ENCODE assay signal across 8 mouse cellular contexts in the genomic region with DNA sequence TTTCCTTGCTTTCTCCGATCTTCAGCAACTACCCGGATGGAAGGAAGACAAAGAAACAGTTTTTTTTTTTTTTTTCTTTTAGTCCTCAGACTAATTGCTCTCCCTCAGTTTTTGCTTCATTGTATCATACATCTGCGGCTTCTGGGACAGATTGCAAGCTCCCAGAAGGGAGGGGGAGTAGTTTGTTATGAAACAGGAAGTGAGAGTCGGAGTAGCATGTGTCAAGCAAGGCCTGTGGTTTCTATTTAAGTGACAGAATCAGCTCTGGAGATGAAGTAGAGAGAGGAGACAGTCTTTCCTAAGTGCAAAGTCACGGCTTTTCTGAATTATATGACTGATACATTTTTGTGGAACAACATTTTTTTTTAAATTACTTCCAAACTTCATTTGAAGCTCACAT.
DNase-seq lines count a peak whose midpoint lies in the region; ATAC-seq and TF ChIP-seq lines count a peak whose summit lies in the region.

No protein-coding gene starts in this region.

- no peak for TF ChIP-seq RAD21 in MEL (IDR thresholded peaks at IDR 0.05; ENCODE audit: low read depth, low read length)

- H3K27me3 ChIP-seq in hindbrain, postnatal 0 days (ENCODE audit: insufficient read depth, low read length) = no peaks in the 10 kb centered on the region
- no peaks in the 10 kb centered on the region for H3K27me3 ChIP-seq in hindbrain, embryonic 10.5 days (ENCODE audit: insufficient read depth, poor library complexity, severe bottlenecking)
- no peaks in the 10 kb centered on the region for H3K27me3 ChIP-seq in MEL (ENCODE audit: control insufficient read depth in 1 of 2, insufficient read depth in 2 of 2, low read length in 2 of 2)
- H3K27me3 ChIP-seq in heart, postnatal 0 days (ENCODE audit: control insufficient read depth, insufficient read depth, low read length) = no peaks in the 10 kb centered on the region

- DNase-seq in hindbrain, postnatal 0 days (ENCODE audit: low spot score) = peak; percentile 31
- no peak for DNase-seq in hindbrain, embryonic 10.5 days (ENCODE audit: low spot score)
- DNase-seq in MEL (ENCODE audit: low read depth, low spot score) = peak; percentile 22
- DNase-seq in heart, postnatal 0 days (ENCODE audit: low spot score) = no peak
- no peak for DNase-seq in urinary bladder, postnatal 14 days (ENCODE audit: low spot score)
- no peak for DNase-seq in adrenal gland, postnatal 25 days
- no peak for DNase-seq in urinary bladder, postnatal 10 days (ENCODE audit: low spot score)

- H3K4me3 ChIP-seq in hindbrain, postnatal 0 days (ENCODE audit: low read length) = no peak overlapping the region
- H3K4me3 ChIP-seq in hindbrain, embryonic 10.5 days = no peak overlapping the region
- no peak overlapping the region for H3K4me3 ChIP-seq in MEL (ENCODE audit: control insufficient read depth in 1 of 2, insufficient read depth in 1 of 2, low read depth in 2 of 2, low read length in 2 of 2)
- no peak overlapping the region for H3K4me3 ChIP-seq in heart, postnatal 0 days (ENCODE audit: low read depth, low read length)

- no peak overlapping the region for H3K27ac ChIP-seq in hindbrain, postnatal 0 days
- H3K27ac ChIP-seq in hindbrain, embryonic 10.5 days = no peak overlapping the region
- no peak overlapping the region for H3K27ac ChIP-seq in MEL (ENCODE audit: control insufficient read depth, low read depth, low read length)
- H3K27ac ChIP-seq in heart, postnatal 0 days (ENCODE audit: low read depth) = no peak overlapping the region

- 55% methylated on average over 5 of the region's 5 CpGs for WGBS in hindbrain, postnatal 0 days
- WGBS in hindbrain, embryonic 10.5 days = 68% methylated on average over 5 of the region's 5 CpGs
- WGBS in heart, postnatal 0 days = 39% methylated on average over 5 of the region's 5 CpGs

- no peaks in the 10 kb centered on the region for H3K4me1 ChIP-seq in hindbrain, postnatal 0 days (ENCODE audit: insufficient read depth, low read length)
- no peaks in the 10 kb centered on the region for H3K4me1 ChIP-seq in hindbrain, embryonic 10.5 days (replicated peaks)
- no peaks in the 10 kb centered on the region for H3K4me1 ChIP-seq in MEL (ENCODE audit: control insufficient read depth in 1 of 2, insufficient read depth in 2 of 2, low read length in 2 of 2)
- H3K4me1 ChIP-seq in heart, postnatal 0 days (ENCODE audit: control insufficient read depth, insufficient read depth) = peaks cover 9% of the 10 kb centered on the region; the same call in 1 of the 2 replicates

- no peak for TF ChIP-seq CTCF in hindbrain, postnatal 0 days (IDR thresholded peaks at IDR 0.05; ENCODE audit: low read depth)
- TF ChIP-seq CTCF in MEL (IDR thresholded peaks at IDR 0.05 in 2 of 3, conservative IDR thresholded peaks at IDR 0.05 in 1 of 3; ENCODE audit: control insufficient read depth in 1 of 3, insufficient read depth in 1 of 3, low read depth in 2 of 3, low read length in 3 of 3, poor library complexity in 1 of 3, severe bottlenecking in 1 of 3) = no peak
- no peak for TF ChIP-seq CTCF in heart, postnatal 0 days (IDR thresholded peaks at IDR 0.05; ENCODE audit: low read depth)

- H3K4me2 ChIP-seq in hindbrain, postnatal 0 days (ENCODE audit: low read depth, low read length) = no peak overlapping the region
- 0 out of 2 replicates have a peak overlapping the region, but pooled peaks have one; percentile 15 for H3K4me2 ChIP-seq in heart, postnatal 0 days (ENCODE audit: low read depth, low read length)

- no peak overlapping the region for H3K9ac ChIP-seq in hindbrain, postnatal 0 days (replicated peaks; ENCODE audit: low read length)
- no peak overlapping the region for H3K9ac ChIP-seq in MEL (ENCODE audit: control insufficient read depth, low read depth, low read length, poor library complexity, severe bottlenecking)
- no peak overlapping the region for H3K9ac ChIP-seq in heart, postnatal 0 days (replicated peaks; ENCODE audit: low read depth, low read length)

- peak; percentile 38; the same call in 1 of the 2 replicates for ATAC-seq in hindbrain, postnatal 0 days
- ATAC-seq in heart, postnatal 0 days (ENCODE audit: insufficient read depth, low read depth) = no peak
- peak; percentile 94 for ATAC-seq in neutrophil, adult 5-6 weeks (ENCODE audit: extremely low read depth, insufficient number of reproducible peaks, low FRiP score, poor library complexity, severe bottlenecking)

- H3K9me3 ChIP-seq in hindbrain, postnatal 0 days (ENCODE audit: low read length) = no peaks in the 10 kb centered on the region
- no peaks in the 10 kb centered on the region for H3K9me3 ChIP-seq in hindbrain, embryonic 10.5 days
- no peaks in the 10 kb centered on the region for H3K9me3 ChIP-seq in MEL (replicated peaks; ENCODE audit: insufficient read depth, low read length)
- H3K9me3 ChIP-seq in heart, postnatal 0 days (replicated peaks; ENCODE audit: control insufficient read depth, low read length) = no peaks in the 10 kb centered on the region

- H3K36me3 ChIP-seq in hindbrain, postnatal 0 days (ENCODE audit: insufficient read depth, low read length) = no peaks in the 10 kb centered on the region
- H3K36me3 ChIP-seq in hindbrain, embryonic 10.5 days = no peaks in the 10 kb centered on the region
- no peaks in the 10 kb centered on the region for H3K36me3 ChIP-seq in MEL (ENCODE audit: control insufficient read depth in 1 of 2, insufficient read depth in 2 of 2, low read length in 2 of 2)
- H3K36me3 ChIP-seq in heart, postnatal 0 days (replicated peaks; ENCODE audit: control insufficient read depth, insufficient read depth, low read length) = no peaks in the 10 kb centered on the region

- no peak for TF ChIP-seq EP300 in MEL (IDR thresholded peaks at IDR 0.05; ENCODE audit: low read depth in 1 of 2, low read length in 2 of 2)
- no peak for TF ChIP-seq EP300 in heart, postnatal 0 days (IDR thresholded peaks at IDR 0.05; ENCODE audit: low read depth)

- no peaks in the 10 kb centered on the region for H3K79me2 ChIP-seq in MEL (ENCODE audit: control insufficient read depth, insufficient read depth, low read length, poor library complexity)

- no peak for TF ChIP-seq POLR2A in MEL (IDR thresholded peaks at IDR 0.05; ENCODE audit: control insufficient read depth in 1 of 2, insufficient read depth in 1 of 2, low read depth in 1 of 2, low read length in 2 of 2, poor library complexity in 1 of 2)

TF ChIP-seq in MEL, 35 proteins besides CTCF, POLR2A, EP300 and RAD21:
- TF ChIP-seq CHD1 (IDR thresholded peaks at IDR 0.05; ENCODE audit: low read depth, low read length) (no peak), JUND (IDR thresholded peaks at IDR 0.05; ENCODE audit: low read depth, low read length) (no peak), KAT2A (conservative IDR thresholded peaks at IDR 0.05; ENCODE audit: low read depth, low read length) (no peak), ZKSCAN1 (IDR thresholded peaks at IDR 0.05; ENCODE audit: low read depth, low read length) (no peak), MYB (IDR thresholded peaks at IDR 0.05; ENCODE audit: low read depth, low read length) (no peak), USF1 (IDR thresholded peaks at IDR 0.05; ENCODE audit: low read depth, low read length) (no peak), MAFK (IDR thresholded peaks at IDR 0.05; ENCODE audit: borderline replicate concordance, low read depth, low read length) (no peak), ELF1 (IDR thresholded peaks at IDR 0.05; ENCODE audit: low read depth, low read length) (no peak), E2F4 (IDR thresholded peaks at IDR 0.05; ENCODE audit: borderline replicate concordance, low read depth, low read length) (no peak), BHLHE40 (IDR thresholded peaks at IDR 0.05; ENCODE audit: borderline replicate concordance, low read depth, low read length) (no peak), ZC3H11A (IDR thresholded peaks at IDR 0.05; ENCODE audit: low read depth, low read length) (no peak), SIN3A (IDR thresholded peaks at IDR 0.05; ENCODE audit: low read length) (no peak), MXI1 (IDR thresholded peaks at IDR 0.05; ENCODE audit: low read depth, low read length) (no peak), ETS1 (IDR thresholded peaks at IDR 0.05; ENCODE audit: low read depth, low read length) (no peak), MYC (IDR thresholded peaks at IDR 0.05; ENCODE audit: low read depth, low read length) (no peak), HCFC1 (IDR thresholded peaks at IDR 0.05; ENCODE audit: low read depth, low read length) (no peak), CHD2 (IDR thresholded peaks at IDR 0.05; ENCODE audit: low read length) (no peak), ZNF384 (IDR thresholded peaks at IDR 0.05; ENCODE audit: low read depth, low read length) (no peak), TBP (IDR thresholded peaks at IDR 0.05; ENCODE audit: low read depth, low read length) (no peak)

Comparison
In these comparisons a context has a peak if more than half of its experiments do, and no peak if none do; other contexts are left out.
1. DNase-seq: peak in hindbrain, postnatal 0 days (single experiment) and MEL (single experiment); none in hindbrain, embryonic 10.5 days (single experiment), heart, postnatal 0 days (single experiment), urinary bladder, postnatal 14 days (single experiment), adrenal gland, postnatal 25 days (single experiment) and urinary bladder, postnatal 10 days (single experiment).